Mouse (Mus musculus): ENCODE data around the gene Kmo. TPM values are rescaled to one million over a fixed set of nuclear protein-coding genes. Genes with fewer than 3 reads are reported as not detected.

The Kmo gene
- 1 to 10 TPM; 1.8 to 2.9 TPM for total RNA-seq (2023)

DNA sequence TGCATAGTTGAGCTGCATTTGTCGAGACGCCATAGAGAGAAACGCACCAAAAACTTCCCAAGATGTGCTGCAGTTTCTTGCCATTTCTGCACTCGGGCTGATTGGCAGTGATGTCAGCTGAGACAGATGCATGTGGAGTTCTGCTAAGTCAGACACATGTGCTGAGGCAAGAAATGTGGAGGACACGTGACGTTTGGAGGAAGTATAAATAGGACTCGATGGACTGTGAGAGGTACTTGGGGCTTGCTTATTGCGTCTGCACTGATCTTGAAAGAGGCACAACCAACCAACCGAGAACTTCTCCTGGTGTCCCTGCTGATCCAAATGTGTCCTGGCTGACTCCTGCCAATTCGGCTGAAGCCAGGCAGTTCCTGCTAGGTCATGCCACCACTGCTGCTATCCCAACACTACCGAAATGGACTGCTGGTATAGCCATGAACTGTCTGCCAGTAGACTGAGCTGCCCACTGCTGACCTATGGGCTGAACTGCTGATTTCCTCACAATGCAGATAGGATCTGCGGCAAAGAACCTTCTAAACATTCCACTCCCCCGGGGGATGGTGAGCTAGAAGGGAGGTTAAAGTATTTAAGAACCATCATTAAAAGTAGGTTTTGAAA, at the start of gene Kmo:
Kmo (plus strand) TSS at position 568 of the 618 bp plus-strand sequence.

DNA sequence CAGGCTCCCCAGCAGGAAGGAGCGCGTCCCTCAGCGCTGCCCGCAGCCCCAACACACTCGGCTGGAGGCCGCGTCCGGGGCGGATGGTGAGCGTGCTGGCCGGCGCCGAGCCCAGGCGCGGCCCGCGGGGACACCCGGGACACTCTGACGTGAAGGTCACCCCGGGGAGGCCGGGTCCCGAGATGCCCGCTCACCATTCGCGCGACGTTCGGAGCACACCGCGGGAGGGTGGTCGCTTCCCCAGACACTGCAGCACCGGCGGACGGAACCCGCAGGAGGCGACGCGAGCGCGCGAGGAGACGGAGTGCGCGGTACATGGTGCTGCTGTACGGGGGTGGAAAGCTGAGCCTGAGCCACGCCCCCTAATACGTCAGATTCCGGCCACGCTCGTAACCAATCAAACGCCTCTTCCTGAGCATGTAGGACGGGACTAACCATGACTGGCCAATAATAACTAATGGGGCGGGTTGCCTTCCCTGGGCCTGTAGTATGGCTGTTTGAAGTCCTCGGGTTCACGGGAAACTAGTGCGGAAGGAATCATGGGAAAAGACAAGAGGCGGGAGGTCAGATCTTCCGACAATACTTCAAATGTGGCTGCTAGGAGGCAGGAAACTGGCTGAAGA, 5.2 kb downstream of the Kmo start, which contains the start of gene Fh1:
Fh1 (minus strand) TSS at position 379 of the 623 bp plus-strand sequence.

DNA sequence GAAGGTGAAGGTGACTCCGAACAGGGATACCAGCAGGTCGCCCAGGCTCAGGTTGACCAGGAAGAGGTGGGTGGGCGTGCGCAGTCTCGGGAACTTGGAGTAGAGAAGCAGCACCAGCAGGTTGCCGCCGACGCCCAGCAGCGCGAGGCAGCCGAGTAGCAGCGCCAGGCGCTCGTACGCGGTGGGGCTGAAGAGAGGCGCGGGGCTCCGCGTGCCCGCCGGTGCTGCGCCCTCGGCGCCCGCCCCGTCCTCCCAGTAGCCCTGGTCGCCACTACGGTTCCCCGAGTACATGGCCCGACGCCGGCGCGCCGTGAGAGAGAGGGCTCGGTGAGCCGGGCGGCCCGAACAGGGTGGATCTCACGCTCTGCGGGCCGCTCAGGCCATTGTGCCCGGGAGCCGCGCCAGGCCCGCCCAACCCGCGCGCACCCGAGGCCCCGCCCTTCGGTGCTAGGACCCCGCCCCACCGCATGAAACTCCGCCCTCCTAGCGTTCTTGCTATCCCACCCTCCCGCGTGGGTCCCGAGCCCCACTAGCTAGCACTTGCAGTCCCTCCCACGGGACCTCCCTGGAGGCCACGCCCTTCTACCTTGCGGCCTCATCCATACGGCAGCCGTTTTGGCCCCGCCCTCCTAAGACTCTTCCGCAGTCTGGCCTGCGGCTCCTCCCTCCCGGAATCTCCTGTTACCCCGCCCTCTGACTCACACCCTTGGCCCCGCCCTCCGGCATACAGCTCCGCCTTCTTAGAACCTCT, 72.2 kb downstream of the Kmo start, which contains the start of the genes Opn3 and Chml:
Opn3 (minus strand) TSS at position 531 of the 751 bp plus-strand sequence.
Chml (minus strand) TSS at position 656 of the 751 bp plus-strand sequence.

DNA sequence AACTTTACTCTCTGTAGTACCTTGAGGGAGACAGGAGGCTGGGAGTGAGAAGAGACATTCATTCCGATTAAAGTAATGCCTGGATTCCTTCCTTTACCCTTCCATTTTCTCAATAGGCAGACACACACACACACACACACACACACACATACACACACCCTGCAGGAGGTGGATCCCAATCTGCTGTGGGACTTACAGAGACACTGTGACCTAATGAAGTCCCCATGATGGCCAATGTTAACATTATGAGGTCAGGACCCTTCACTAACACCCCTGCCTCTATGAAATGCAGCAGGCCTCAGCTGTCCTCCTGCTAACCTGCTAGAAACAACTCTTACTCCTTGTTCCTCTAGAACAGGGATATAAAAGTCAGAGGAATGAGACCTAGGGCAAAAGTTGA, 78.1 kb downstream of the Kmo start, which contains the start of gene Wdr64:
Wdr64 (plus strand) TSS at position 301 of the 400 bp plus-strand sequence.

Other genes starting within 250 kb of the Kmo start
- gene Rgs7, start 127.9 kb upstream of the Kmo start, total RNA-seq (2023): not detected
- 10 to 100 TPM; 26.5 to 32.2 TPM for gene Fh1, start 5.3 kb downstream of the Kmo start, total RNA-seq (2023)
- under 1 TPM in 1 of 2 experiments, not detected in 1; 0.53 TPM for gene Opn3, start 72.4 kb downstream of the Kmo start, total RNA-seq (2023)
- gene Chml, start 72.5 kb downstream of the Kmo start, total RNA-seq (2023): 1 to 10 TPM; 6.4 to 8.4 TPM
- gene Wdr64, start 78.2 kb downstream of the Kmo start, total RNA-seq (2023): not detected

Data from T-cell, adult 66 days (primary cell).